Mouse (Mus musculus): ENCODE measurements around the gene Emc6.
A peak's percentile ranks its signal among the peaks of the same experiment; 100 is the strongest.

Gene Emc6

DNA sequence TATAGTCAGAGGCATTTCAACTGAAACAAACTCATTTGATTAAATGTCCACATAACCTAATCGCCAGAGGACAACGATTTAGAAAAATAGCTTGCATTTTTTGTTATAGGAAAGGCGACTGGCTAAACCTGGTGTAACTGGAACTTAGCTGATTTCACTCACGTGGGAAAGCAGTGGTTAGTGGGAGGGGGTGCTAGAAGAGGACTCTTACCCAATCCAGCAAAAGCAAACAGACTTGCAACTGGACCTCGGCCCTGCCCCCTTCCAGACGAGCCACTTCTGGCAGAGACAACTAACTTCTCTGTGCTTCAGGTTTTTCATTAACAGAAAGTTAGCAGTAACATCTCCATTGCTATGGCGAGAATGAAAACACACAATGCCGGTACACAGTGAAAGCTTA lies 1.2 kb downstream of the Emc6 start:
- peak; percentile 53 for DNase-seq (ENCODE audit: low read depth)

DNA sequence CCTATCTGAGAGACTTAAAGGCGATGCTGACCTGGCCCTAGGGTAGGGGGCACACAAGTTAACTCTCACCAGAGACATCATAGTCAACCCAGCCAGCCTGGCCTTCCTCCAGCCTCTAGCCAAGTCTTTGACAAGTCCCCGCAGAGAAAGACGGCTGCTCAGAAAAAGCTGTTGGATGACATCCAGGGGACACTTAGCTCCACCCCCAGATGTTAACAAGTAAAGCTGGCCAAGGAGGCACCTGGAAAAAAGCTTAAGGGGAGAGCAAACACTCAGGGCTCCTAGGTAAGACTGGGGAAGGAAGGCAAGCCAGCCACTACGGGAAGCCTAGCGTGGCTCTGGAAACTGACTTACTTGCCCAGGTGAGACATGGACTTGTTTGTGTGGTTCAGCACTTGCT lies 4.7 kb downstream of the Emc6 start:
- DNase-seq (ENCODE audit: low read depth), result no peak

DNA sequence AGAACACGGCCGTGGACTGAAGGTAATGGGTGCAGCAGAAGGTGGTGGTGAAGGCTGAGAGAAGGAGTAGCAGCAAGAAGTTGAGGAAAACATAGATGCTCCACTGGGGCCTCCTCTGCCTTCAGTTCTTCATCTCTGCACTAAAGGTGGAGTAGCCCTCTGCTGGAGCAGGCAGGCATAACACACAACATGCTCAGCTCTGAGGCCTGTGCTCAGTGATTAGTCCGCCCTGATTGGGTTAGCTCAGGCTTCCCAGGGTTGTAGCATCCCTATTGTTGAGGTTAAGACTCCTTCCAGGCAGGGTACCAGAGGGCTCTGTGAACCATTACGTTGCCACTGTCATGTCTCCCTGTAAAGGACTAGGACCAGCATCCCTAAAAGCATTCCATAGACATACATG lies 7.6 kb downstream of the Emc6 start:
- DNase-seq (ENCODE audit: low read depth), result peak; percentile 85

DNA sequence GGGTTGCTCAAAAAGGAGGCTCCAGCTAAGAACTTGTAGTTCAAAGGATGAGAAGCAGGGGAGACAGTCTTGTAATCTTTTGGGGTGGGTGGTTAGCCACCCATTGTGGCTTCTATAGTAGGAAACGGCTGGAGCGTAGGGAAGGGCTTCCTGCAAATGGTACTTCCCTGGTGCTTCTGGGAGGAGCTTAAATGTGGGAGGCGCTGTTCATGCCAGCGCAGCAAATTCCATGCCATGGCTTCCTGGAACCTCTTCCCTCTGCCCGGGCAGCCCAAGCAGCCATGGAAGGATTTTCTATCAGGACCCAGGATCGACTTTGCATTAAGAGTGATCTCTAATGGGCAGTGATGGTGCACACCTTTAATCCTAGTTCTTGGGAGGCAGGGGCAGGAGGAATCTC lies 8.3 kb downstream of the Emc6 start:
- DNase-seq (ENCODE audit: low read depth), result no peak

DNA sequence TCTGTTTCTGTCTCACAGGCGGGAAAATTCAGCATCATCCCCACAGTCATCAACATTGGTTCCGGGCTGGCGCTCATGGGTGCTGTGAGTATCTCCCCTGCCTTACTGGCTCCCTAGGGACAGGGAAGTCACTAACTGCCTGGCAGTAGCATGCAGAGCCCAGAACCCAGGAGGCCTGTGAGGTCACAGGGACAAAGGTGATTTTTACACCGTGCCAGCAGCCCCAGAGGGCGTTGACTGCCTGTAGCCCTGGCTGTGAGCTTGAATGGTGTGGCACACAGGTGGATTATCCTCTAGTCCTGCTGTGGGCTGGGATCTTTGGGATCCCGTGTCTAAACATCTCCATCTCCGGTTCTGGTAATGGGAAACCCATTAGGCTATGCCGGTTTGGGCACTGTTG lies 8.8 kb downstream of the Emc6 start:
- DNase-seq (ENCODE audit: low read depth), result no peak

DNA sequence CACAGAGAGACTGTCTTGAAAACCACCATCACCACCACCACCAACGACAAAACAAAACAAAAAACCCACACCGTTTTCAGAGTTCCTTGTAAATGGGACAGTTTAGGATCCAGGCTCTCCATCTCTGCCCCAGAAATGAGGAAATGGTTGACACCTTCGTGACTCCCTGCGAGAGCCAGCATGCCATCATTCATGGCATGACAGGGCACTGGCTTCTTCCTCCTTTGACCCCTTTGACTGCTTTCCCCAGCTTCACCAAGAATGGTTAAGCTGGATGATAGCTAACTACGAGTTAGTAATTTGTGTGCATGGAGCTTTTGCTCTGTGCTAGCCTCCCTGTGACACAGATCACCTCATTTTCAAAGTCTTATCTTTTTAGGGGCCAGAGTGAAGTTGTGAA lies 14.6 kb downstream of the Emc6 start:
- no peak for DNase-seq (ENCODE audit: low read depth)

DNA sequence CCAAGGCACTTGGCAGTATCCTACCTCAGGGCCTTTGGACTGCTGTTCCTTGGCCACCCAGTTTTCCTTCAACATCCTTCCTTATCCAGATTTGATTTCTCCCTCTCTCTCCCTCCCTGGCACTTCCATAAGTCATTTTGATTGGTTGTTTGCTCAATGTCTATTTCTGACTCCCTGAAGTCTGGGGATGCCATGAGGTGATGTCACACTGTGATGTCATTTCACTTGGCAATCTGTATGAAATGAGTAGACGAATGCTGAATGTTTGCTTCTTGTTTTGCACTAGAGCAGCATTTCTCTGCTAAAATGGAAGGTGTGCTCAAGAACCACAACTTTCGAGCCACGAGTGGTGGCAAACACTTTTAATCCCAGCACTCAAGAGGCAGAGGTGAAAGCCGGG lies 15.2 kb downstream of the Emc6 start:
- peak; percentile 87 for DNase-seq (ENCODE audit: low read depth)

DNA sequence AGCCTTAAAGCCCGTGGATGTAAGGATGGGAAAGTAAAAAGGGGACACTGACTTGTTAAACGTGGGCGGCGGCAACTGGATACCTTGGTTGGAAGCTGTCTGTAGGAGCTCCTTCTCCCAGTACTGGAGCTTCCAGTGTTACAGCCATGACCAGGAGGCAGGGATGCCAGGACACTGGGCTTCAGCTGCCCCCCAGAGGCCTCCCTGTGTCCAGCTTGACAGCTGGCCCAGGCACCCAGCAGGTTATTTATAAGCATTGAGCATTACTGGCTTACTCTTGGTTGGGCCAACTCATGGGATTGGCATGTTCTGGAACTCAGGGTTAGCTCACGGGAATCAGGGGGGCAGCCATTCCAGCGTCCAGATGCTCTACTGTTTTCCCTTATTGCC lies 16.0 kb downstream of the Emc6 start:
- peak; percentile 92 for DNase-seq (ENCODE audit: low read depth)

DNA sequence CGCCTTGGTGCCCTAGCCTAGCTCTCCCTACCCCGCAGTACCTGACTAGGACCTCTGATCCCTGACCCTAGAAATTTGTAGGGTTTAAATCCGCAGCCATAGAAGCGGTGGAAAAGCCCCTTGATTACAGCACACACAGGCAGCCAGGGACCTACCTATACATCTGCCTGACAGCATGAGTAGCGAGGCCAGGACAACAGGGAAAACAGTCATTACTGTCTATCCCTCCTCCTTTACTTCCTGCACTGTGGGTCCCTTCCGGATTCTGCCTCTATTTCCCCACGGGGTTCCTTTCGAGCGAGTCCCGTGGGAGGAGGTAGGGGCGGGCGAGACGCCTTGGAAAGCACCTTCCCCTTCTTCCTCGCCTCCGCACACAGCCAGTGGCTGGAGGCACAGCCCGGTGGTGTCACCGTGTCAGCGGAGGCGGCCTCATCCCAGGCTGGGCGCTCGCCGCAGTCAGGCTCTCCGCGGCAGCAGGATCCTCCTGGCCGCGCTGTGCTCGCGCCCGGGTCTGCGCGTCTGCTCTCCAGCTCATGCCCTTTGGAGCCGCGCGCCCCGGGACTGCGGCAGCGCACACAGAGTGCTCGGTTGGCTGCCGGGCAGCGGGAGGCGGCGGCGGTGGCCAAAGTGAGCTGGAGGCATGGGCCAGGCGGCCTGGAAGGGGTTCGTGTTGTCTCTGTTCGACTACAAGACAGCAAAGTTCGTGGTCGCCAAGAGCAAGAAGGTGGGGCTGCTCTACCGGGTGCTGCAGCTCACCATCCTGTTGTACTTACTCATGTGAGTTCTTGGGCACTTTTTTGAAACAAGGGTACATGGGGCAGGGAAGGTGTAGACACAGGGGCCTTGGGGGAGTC lies 16.7 kb downstream of the Emc6 start, which contains the start of gene P2rx5:
P2rx5 (plus strand) TSS at position 465 of the 854 bp plus-strand sequence.
- DNase-seq (ENCODE audit: low read depth), result peak; percentile 61

DNA sequence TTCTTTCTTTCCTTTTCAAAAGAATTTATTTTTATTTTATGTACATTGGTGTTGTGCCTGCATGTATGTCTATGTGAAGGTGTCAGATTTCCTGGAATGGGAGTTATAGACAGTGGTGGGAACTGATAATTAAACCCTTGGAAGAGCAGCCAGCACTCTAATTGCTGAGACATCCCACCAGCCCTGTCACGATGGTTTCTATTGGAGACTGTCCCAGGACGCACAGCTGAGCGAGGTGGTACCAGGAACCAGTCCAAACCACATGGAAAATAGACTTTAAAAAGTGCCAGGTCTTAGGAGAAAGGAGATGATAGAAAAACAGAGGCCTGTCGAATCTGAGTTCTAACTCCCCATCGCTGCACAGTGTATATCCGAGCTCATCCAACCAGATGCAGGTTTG lies 21.8 kb downstream of the Emc6 start:
- peak; percentile 61 for DNase-seq (ENCODE audit: low read depth)

DNA sequence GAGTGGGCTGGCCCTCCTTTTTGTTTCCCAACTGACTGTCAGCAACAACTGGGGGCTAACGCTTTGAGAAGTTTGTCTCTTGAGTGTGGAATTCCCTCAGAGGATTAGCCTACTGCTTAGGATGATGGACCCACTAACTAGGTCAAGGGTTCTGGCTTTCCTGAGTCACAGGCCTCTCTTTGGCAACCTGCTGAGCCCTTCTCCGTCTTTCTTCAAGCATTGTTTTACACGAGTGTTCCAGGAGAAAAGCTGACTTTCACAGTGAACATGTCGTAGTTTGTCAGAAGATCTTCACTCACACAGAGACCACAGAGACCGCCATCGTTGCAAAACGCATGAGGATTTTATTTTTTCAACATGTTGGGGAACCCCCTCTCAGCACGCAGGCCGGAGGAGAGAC lies 28.6 kb downstream of the Emc6 start:
- no peak for DNase-seq (ENCODE audit: low read depth)

DNA sequence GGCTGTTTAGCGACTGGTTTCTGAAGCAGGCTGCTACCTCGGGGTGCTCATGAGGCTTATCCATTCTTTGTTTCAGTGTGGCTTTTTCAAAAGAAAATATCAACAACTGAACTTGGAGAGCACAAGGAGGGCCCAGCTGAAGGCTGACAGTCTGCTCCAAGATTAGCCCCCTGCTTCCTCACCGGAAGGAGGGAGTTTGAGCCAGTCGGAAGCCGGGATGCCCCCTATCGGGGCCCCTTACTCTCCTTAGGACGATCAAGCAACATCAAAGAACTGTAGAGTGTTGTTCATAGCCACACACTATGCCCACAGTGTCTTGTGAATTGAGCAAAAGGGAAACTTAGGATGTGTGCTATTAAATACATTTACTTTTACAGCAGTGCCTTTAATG lies 29.9 kb downstream of the Emc6 start:
- no peak for DNase-seq (ENCODE audit: low read depth)

DNA sequence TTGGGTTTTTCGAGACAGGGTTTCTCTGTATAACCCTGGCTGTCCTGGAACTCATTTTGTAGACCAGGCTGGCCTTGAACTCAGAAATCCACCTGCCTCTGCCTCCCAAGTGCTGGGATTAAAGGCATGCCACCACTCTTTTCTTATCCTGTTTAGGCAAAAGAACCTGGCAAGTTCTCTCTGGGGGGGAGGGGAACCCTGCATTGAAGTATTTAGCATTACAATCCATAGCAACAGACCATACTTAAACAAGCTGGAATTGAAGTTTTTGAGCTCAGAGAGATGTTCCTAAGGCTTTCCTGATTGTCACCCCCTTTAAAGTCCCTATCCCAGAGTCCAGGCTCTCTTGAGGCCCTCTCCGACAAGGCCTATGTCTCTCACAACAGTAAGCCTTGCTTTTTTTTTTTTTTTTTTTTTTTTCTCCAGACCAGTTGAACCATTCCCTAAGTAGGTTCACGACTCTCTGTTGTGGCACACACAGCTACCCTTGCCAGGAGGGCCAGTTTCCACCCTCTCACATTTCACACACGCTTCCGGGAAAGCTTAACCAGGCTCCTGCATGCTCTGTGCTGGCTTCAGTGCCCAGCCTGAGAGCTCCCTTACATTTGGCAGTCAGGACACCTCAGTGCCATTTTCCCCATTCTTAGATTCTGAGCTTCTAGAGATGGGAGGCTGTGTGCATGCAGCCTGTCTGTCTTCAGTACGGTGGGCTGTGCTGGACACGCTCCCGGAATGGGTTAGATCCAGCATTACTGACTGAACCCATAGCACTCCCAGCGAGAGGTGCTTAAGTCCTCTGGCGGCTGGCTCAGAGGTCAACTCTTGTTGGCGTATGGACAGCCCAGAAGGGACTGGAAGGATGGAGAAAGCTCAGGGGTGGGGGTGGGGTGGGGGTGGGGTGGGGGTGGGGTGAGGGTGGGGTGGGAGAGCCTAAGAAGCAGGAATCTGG lies 30.5 kb downstream of the Emc6 start:
- no peak for DNase-seq (ENCODE audit: low read depth)

DNA sequence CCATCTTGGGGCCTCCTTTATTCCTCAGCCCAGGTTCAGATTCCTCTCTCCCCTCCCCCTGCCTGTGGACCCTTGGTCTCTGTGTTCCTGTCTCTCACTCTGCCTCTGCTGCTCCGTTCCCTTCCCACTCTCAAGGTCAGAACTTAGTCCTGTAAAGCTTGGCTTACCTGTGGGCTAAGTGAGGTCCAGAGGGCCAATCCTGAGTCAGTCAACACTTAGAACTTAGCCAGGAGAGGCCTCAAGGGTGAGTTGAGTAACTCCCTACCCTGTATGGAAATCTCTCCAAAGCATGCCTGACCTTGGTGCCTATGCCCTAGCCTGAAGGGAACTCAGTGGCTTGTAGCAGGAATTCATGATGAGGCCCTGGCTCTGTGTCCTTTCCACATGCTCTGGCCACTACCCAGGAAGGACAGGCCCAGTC lies 32.6 kb downstream of the Emc6 start:
- DNase-seq (ENCODE audit: low read depth), result no peak

DNA sequence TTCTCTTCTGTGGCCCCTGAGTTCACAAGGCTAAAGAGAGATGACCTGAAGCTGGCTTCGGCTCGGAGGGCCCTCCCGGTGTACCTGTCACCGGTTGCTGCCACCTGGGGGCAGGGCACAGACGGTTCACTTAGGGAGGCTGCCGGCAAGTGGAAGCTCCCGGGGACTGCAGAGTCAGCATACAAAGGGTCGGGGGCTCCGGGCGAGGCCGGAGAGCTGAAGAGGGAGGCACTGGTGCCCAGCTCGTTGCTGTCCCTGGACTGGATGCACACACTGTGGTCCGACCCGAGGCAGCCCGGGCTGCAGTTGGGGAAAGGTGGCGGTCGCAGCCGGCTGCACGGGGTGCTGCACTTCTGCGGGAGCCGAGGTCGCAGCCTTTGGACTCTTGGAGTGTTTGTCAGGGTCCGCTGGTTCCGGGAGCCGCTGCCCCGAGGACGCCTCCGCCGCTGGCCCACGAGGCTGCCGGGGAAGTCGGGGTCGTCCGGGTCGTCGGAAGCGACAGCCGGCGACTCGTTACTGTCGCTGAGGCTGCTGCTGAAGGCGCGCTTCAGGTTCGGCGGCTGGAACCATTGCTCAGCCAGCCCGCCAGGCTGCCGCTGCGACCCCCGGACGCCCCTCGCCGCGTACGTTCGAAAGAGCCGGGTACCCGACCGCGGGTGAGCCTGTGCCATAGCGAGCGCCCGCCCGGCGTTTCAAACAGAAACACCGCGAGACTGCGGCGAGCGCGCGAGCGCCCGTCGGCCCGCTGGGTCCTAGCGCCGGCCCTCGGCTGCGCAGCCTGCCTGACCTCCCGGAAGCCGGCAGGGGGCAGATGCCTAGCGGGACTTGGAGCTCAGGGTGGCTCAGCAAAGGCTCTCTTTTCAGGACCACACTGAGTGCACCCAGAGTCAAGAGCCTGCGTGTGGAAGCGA lies 39.0 kb downstream of the Emc6 start, which contains the start of gene Haspin:
Haspin (minus strand) TSS at position 704 of the 911 bp plus-strand sequence.
- DNase-seq (ENCODE audit: low read depth), result peak; percentile 96

DNA sequence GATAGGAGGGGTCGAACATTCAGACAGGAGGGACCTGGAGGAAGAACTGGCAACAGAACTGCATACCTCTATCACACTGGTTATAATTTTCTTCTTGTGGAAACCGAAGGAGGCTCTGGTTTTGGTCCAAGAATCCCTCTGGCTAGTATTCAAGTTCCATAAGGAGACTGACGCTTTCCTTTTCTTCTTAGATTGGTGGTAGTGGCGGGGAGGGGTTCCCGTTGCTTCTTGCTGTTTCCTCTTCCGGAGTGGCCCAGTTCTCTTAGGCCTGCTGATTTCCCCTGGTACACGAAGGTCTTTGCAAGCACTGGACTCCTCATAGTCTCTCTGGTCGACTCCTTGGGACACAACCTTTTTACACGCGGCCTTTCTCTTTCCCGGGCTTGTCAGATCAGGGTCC lies 39.7 kb downstream of the Emc6 start:
- DNase-seq (ENCODE audit: low read depth), result peak; percentile 72

DNA sequence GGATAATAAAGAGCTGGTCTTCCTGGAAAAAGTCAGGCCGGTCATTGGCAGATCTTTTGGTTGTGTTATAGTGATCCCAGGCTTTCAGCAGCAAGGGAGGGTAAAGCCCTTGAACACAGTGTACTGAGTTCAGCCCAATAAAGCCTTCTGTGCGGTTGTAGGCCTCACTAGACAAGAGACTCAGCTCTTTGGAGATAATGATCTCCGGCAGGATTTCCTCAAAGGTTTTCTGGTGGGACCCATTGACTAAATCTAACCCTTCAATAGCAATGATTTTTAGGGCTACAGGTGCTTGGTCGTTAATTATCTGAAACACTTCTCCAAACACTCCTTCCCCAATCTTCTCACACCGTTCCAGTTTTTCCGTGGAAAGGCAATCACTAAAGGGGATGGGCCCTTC lies 40.2 kb downstream of the Emc6 start:
- DNase-seq (ENCODE audit: low read depth), result no peak

DNA sequence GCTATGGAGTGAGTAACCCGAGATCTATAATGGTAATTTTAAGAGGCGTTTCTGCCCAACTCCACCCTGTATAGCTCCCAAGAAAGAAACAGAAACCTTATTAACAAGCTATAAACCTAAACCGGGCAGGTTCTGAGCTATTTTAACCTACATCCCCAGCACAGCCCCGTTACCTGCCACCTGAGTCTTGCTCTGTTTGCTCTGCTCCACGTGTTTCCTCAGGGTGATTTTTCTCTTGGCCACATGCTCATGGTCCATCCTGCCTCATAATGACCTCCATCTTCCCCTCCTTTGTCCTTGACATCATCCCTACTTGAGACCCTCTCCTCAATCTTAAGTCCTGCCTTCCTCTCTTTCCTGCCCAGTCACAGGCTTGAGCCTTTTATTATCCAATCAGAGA lies 42.6 kb downstream of the Emc6 start:
- no peak for DNase-seq (ENCODE audit: low read depth)

DNA sequence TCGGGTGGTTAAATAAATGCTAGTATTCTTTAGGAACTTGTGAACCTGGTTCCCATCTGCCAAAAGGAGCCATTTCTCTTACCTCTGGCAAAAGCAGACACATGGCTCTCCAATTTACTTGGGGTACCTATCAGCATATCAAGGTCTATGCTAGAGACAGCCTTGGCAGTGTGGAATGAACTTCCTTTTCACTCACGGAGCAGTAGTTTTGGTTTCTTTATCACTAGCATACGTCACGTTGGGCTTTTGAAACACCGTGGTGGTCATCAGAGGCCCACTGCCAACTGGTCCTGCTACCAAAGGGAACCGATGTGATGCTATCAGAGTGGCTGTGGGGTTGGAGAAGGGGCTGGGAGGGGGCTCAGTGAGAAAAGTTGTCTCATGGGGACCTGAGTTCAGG lies 43.8 kb downstream of the Emc6 start:
- no peak for DNase-seq (ENCODE audit: low read depth)

DNA sequence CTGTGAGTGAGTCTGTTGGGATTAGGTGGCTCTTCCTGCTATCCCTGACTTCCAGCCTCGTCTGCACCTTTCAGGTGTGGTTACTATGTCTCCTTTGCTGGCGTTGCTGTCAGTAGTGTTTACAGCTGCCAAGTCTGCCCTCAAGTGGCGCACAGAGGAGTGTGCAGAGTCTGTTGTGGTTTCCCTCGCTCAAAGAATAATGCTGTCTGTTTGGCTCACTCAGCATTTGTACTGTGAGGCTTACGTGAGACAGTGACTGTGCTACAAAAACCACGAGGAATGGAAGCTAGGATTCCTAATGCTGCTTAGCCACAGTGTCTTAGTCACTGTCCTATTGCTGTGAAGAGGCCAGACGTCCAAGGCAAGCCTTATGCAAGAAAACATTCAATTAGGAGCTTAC lies 45.8 kb downstream of the Emc6 start:
- peak; percentile 43 for DNase-seq (ENCODE audit: low read depth)

DNA sequence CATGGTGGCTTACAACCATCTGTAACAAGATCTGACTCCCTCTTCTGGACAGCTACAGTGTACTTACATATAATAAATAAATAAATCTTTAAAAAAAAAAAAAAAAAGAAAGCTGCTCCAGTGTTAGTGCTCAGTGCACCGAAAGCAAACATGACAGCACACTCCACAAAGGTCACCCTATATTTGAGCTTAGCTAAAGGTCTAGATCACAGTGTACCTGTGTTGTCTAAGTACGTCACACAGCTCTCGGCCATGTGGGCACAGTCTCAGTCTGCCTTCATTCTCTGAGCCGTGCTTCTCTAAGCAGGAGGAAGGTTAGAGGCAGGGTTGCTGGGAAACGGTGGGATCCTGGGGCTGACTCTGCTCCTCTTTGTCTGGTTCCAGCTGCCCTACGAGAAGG lies 50.3 kb downstream of the Emc6 start:
- DNase-seq (ENCODE audit: low read depth), result no peak
